Mouse (Mus musculus) embryonic fibroblast, embryonic 13.5 days (primary cell): ENCODE data around the gene Paqr6.

Experiments used
- CTCF ChIP-seq: IDR thresholded peaks from 2 replicates; pipeline ENCODE4 v1.5.1; 2011; ENCODE audit warnings: mild to moderate bottlenecking, control low read depth, low read length, moderate library complexity, borderline replicate concordance; ENCODE audit not compliant: insufficient read depth
- POLR2A ChIP-seq: IDR thresholded peaks from 2 replicates; pipeline ENCODE4 v1.6.1; 2011; ENCODE audit warnings: low read depth, mild to moderate bottlenecking, control low read depth, low read length, moderate library complexity

- TF ChIP-seq POLR2A: no peak
- TF ChIP-seq CTCF: no peak
Observed at GRCm38 (mm10) chr3:88354396-88355165, 9.8 kb upstream of the Paqr6 start.
